Mouse (Mus musculus) embryonic facial prominence, embryonic 13.5 days (tissue): Measurements from ENCODE around the gene Camta1. TPM values are rescaled to one million over a fixed set of nuclear protein-coding genes. Genes with fewer than 3 reads are reported as not detected.

Experiments
- ATAC-seq: fragments of 200-750 bp; cut with Nextera tagmentation; 2 replicates; pipeline ENCODE4 v1.8.0; 2017; ENCODE audit warnings: low read depth; ENCODE audit not compliant: insufficient number of reproducible peaks, insufficient read depth, low FRiP score, low TSS enrichment
- H3K27ac ChIP-seq: fragments of 300-500 bp; sonication (generic); 2 replicates; pipeline ENCODE4 v1.5.1; 2015; ENCODE audit warnings: moderate library complexity, mild to moderate bottlenecking, inconsistent platforms
- H3K27me3 ChIP-seq: fragments of 300-500 bp; sonication (generic); 2 replicates; pipeline ENCODE4 v1.6.1; 2015; ENCODE audit warnings: mild to moderate bottlenecking, inconsistent platforms
- H3K36me3 ChIP-seq: fragments of 300-500 bp; sonication (generic); 2 replicates; pipeline ENCODE4 v1.6.1; 2015; ENCODE audit warnings: mild to moderate bottlenecking, inconsistent platforms
- H3K4me1 ChIP-seq: fragments of 300-500 bp; sonication (generic); 2 replicates; pipeline ENCODE4 v1.6.1; 2015; ENCODE audit warnings: inconsistent platforms
- H3K4me2 ChIP-seq: fragments of 300-500 bp; sonication (generic); 2 replicates; pipeline ENCODE4 v1.6.1; 2015; ENCODE audit warnings: moderate library complexity, mild to moderate bottlenecking, inconsistent platforms
- H3K4me3 ChIP-seq: fragments of 300-500 bp; sonication (generic); 2 replicates; pipeline ENCODE4 v1.5.1; 2015; ENCODE audit warnings: mild to moderate bottlenecking, inconsistent platforms
- H3K9ac ChIP-seq: fragments of 300-500 bp; sonication (generic); 2 replicates; pipeline ENCODE4 v1.6.1; 2015; ENCODE audit warnings: mild to moderate bottlenecking, inconsistent platforms
- H3K9me3 ChIP-seq: fragments of 300-500 bp; sonication (generic); 2 replicates; pipeline ENCODE4 v1.6.1; 2016; ENCODE audit warnings: inconsistent platforms
- WGBS: fragments of 180-500 bp; shearing (Covaris S2); methylation state at CpG from one replicate; pipeline ENCODE4 v1.1.7; 2015; ENCODE audit warnings: mixed read lengths; 5-methylcytosine and 5-hydroxymethylcytosine counted together
- polyA plus RNA-seq: library from polyadenylated mRNA; unstranded; fragments of >200 nt; fragmentation: Nextera tagmentation; extraction: Ambion mirVana; gene quantifications from 2 replicates; pipeline ENCODE4 v1.2.1, GENCODE M21; 2015

Gene Camta1
- polyA plus RNA-seq, 1 experiment from 2014 or later: 106 TPM

GRCm38 (mm10) chr4:151355505-151355904 lies 506.2 kb downstream of the Camta1 start:
- H3K4me2 ChIP-seq: no peak overlapping the region
- peaks cover 20% of the 10 kb centered on the region for H3K4me1 ChIP-seq
- H3K9ac ChIP-seq: no peak overlapping the region
- no peak overlapping the region for H3K4me3 ChIP-seq
- no peaks in the 10 kb centered on the region for H3K36me3 ChIP-seq
- H3K27me3 ChIP-seq: peaks cover 4% of the 10 kb centered on the region; the same call in 1 of the 2 replicates
- H3K9me3 ChIP-seq: no peaks in the 10 kb centered on the region
- WGBS: 38% methylated on average over 12 of the region's 12 CpGs
- peak overlapping the region; percentile 24 for H3K27ac ChIP-seq
- ATAC-seq: no peak

GRCm38 (mm10) chr4:151352791-151353190 lies 508.9 kb downstream of the Camta1 start:
- Histone ChIP-seq H3K36me3 (no peaks in the 10 kb centered on the region), H3K9ac (no peak overlapping the region), H3K27ac (no peak overlapping the region), H3K9me3 (no peaks in the 10 kb centered on the region), H3K4me3 (no peak overlapping the region), H3K4me2 (no peak overlapping the region), H3K4me1 (peaks cover 20% of the 10 kb centered on the region), H3K27me3 (no peaks in the 10 kb centered on the region; the same call in 1 of the 2 replicates)
- ATAC-seq: no peak
- 76% methylated on average over 2 of the region's 2 CpGs for WGBS

- 67% methylated on average over 4 of the region's 4 CpGs for WGBS
- no peak for ATAC-seq
- H3K27ac ChIP-seq: no peak overlapping the region
- no peaks in the 10 kb centered on the region; the same call in 1 of the 2 replicates for H3K27me3 ChIP-seq
- H3K9ac ChIP-seq: no peak overlapping the region
- peaks cover 20% of the 10 kb centered on the region for H3K4me1 ChIP-seq
- H3K4me3 ChIP-seq: no peak overlapping the region
- no peaks in the 10 kb centered on the region for H3K9me3 ChIP-seq
- no peaks in the 10 kb centered on the region for H3K36me3 ChIP-seq
- H3K4me2 ChIP-seq: no peak overlapping the region
Measured at GRCm38 (mm10) chr4:151352249-151352648, 509.4 kb downstream of the Camta1 start.

- H3K9me3 ChIP-seq: no peaks in the 10 kb centered on the region
- no peaks in the 10 kb centered on the region; the same call in 1 of the 2 replicates for H3K27me3 ChIP-seq
- no peak overlapping the region for H3K4me2 ChIP-seq
- no peak overlapping the region for H3K9ac ChIP-seq
- peaks cover 20% of the 10 kb centered on the region for H3K4me1 ChIP-seq
- WGBS: 66% methylated on average over 12 of the region's 12 CpGs
- no peak overlapping the region for H3K4me3 ChIP-seq
- H3K36me3 ChIP-seq: no peaks in the 10 kb centered on the region
- no peak for ATAC-seq
- no peak overlapping the region for H3K27ac ChIP-seq
Measured at GRCm38 (mm10) chr4:151351757-151352156, 509.9 kb downstream of the Camta1 start.

GRCm38 (mm10) chr4:151347620-151348019 lies 514.1 kb downstream of the Camta1 start:
- 89% methylated on average over 6 of the region's 6 CpGs for WGBS
- no peaks in the 10 kb centered on the region for H3K9me3 ChIP-seq
- no peaks in the 10 kb centered on the region for H3K36me3 ChIP-seq
- H3K4me2 ChIP-seq: no peak overlapping the region
- no peak overlapping the region for H3K27ac ChIP-seq
- no peak overlapping the region for H3K4me3 ChIP-seq
- no peak for ATAC-seq
- H3K27me3 ChIP-seq: no peaks in the 10 kb centered on the region
- peaks cover 12% of the 10 kb centered on the region for H3K4me1 ChIP-seq
- no peak overlapping the region for H3K9ac ChIP-seq

GRCm38 (mm10) chr4:151346673-151347072 lies 515.0 kb downstream of the Camta1 start:
- Histone ChIP-seq H3K27me3 (no peaks in the 10 kb centered on the region), H3K4me1 (peaks cover 8% of the 10 kb centered on the region), H3K9ac (no peak overlapping the region), H3K4me2 (no peak overlapping the region), H3K9me3 (no peaks in the 10 kb centered on the region), H3K36me3 (no peaks in the 10 kb centered on the region), H3K27ac (no peak overlapping the region), H3K4me3 (no peak overlapping the region)
- no peak for ATAC-seq
- 70% methylated on average over 12 of the region's 12 CpGs for WGBS

- H3K4me3 ChIP-seq: no peak overlapping the region
- no peaks in the 10 kb centered on the region for H3K36me3 ChIP-seq
- no peak for ATAC-seq
- H3K4me1 ChIP-seq: peaks cover 5% of the 10 kb centered on the region; the same call in 1 of the 2 replicates
- 83% methylated on average over 10 of the region's 10 CpGs for WGBS
- H3K9me3 ChIP-seq: no peaks in the 10 kb centered on the region
- H3K9ac ChIP-seq: no peak overlapping the region
- no peak overlapping the region for H3K4me2 ChIP-seq
- H3K27me3 ChIP-seq: no peaks in the 10 kb centered on the region
- H3K27ac ChIP-seq: no peak overlapping the region
Measured at GRCm38 (mm10) chr4:151344811-151345210, 516.9 kb downstream of the Camta1 start.

GRCm38 (mm10) chr4:151339421-151339820 lies 522.3 kb downstream of the Camta1 start:
- Histone ChIP-seq H3K4me2 (no peak overlapping the region), H3K4me3 (no peak overlapping the region), H3K27ac (no peak overlapping the region), H3K36me3 (no peaks in the 10 kb centered on the region), H3K27me3 (no peaks in the 10 kb centered on the region), H3K4me1 (0 out of 2 replicates have a peak, but pooled peaks cover 3% of the 10 kb centered on the region), H3K9ac (no peak overlapping the region), H3K9me3 (no peaks in the 10 kb centered on the region)
- 87% methylated on average over 7 of the region's 7 CpGs for WGBS
- ATAC-seq: no peak

- ATAC-seq: no peak
Measured at GRCm38 (mm10) chr4:151338931-151339330, 522.7 kb downstream of the Camta1 start.

GRCm38 (mm10) chr4:151337543-151337942 lies 524.1 kb downstream of the Camta1 start:
- 0 out of 2 replicates have a peak, but pooled peaks cover 3% of the 10 kb centered on the region for H3K4me1 ChIP-seq
- no peaks in the 10 kb centered on the region for H3K36me3 ChIP-seq
- no peak overlapping the region for H3K9ac ChIP-seq
- no peaks in the 10 kb centered on the region for H3K27me3 ChIP-seq
- H3K4me2 ChIP-seq: no peak overlapping the region
- WGBS: 25% methylated on average over 11 of the region's 11 CpGs
- no peak overlapping the region for H3K4me3 ChIP-seq
- no peak overlapping the region for H3K27ac ChIP-seq
- no peak for ATAC-seq
- no peaks in the 10 kb centered on the region for H3K9me3 ChIP-seq

More at GRCm38 (mm10) chr4:151338931-151339330, 522.7 kb downstream of the Camta1 start:
- H3K4me2 ChIP-seq: no peak overlapping the region
- no peak overlapping the region for H3K4me3 ChIP-seq
- no peaks in the 10 kb centered on the region for H3K9me3 ChIP-seq
- no peak overlapping the region for H3K9ac ChIP-seq
- WGBS: 80% methylated on average over 7 of the region's 7 CpGs
- 0 out of 2 replicates have a peak, but pooled peaks cover 3% of the 10 kb centered on the region for H3K4me1 ChIP-seq
- H3K27me3 ChIP-seq: no peaks in the 10 kb centered on the region
- H3K27ac ChIP-seq: no peak overlapping the region
- no peaks in the 10 kb centered on the region for H3K36me3 ChIP-seq

- no peaks in the 10 kb centered on the region for H3K27me3 ChIP-seq
- H3K4me1 ChIP-seq: 0 out of 2 replicates have a peak, but pooled peaks cover 3% of the 10 kb centered on the region
- H3K9ac ChIP-seq: no peak overlapping the region
- 80% methylated on average over 13 of the region's 13 CpGs for WGBS
- no peak overlapping the region for H3K4me3 ChIP-seq
- no peaks in the 10 kb centered on the region for H3K36me3 ChIP-seq
- H3K4me2 ChIP-seq: no peak overlapping the region
- ATAC-seq: no peak
- no peaks in the 10 kb centered on the region for H3K9me3 ChIP-seq
- no peak overlapping the region for H3K27ac ChIP-seq
Measured at GRCm38 (mm10) chr4:151336413-151336812, 525.3 kb downstream of the Camta1 start.

- Histone ChIP-seq H3K4me2 (no peak overlapping the region), H3K27me3 (no peaks in the 10 kb centered on the region), H3K9ac (no peak overlapping the region), H3K9me3 (0 out of 2 replicates have a peak, but pooled peaks cover 3% of the 10 kb centered on the region), H3K27ac (no peak overlapping the region), H3K4me3 (no peak overlapping the region), H3K36me3 (no peaks in the 10 kb centered on the region), H3K4me1 (0 out of 2 replicates have a peak, but pooled peaks cover 3% of the 10 kb centered on the region)
- WGBS: 43% methylated on average over 23 of the region's 23 CpGs
- no peak for ATAC-seq
Measured at GRCm38 (mm10) chr4:151334951-151335742, 526.5 kb downstream of the Camta1 start.
